Mouse (Mus musculus) lung, postnatal 25 days (tissue): ENCODE measurements around the gene Cxcl14.

Source experiments
- DNase-seq: peaks from one replicate; pipeline ENCODE4 v3.0.0; 2022; ENCODE audit warnings: low spot score

Cxcl14 gene

GRCm38 (mm10) chr13:56295943-56296658, at the start of gene Cxcl14:
TSS of gene Cxcl14 (minus strand) at chr13:56296551.
- DNase-seq = peak; percentile 46

- DNase-seq = no peak
These were observed 48.0 kb upstream of the Cxcl14 start for GRCm38 (mm10) chr13:56344355-56344754.

GRCm38 (mm10) chr13:56342491-56342890, 46.1 kb upstream of the Cxcl14 start:
- DNase-seq = no peak

GRCm38 (mm10) chr13:56340513-56340912, 44.2 kb upstream of the Cxcl14 start:
- DNase-seq = peak; percentile 74

GRCm38 (mm10) chr13:56339816-56340215, 43.5 kb upstream of the Cxcl14 start:
- DNase-seq = no peak

- DNase-seq = no peak
These were observed 40.6 kb upstream of the Cxcl14 start for GRCm38 (mm10) chr13:56336982-56337381.

GRCm38 (mm10) chr13:56334802-56335690, 38.7 kb upstream of the Cxcl14 start:
- no peak for DNase-seq

- no peak for DNase-seq
These were observed 37.9 kb upstream of the Cxcl14 start for GRCm38 (mm10) chr13:56334236-56334635.

GRCm38 (mm10) chr13:56332356-56332755, 36.0 kb upstream of the Cxcl14 start:
- DNase-seq = no peak

- no peak for DNase-seq
These were observed 34.5 kb upstream of the Cxcl14 start for GRCm38 (mm10) chr13:56330603-56331455.

- no peak for DNase-seq
These were observed 33.4 kb upstream of the Cxcl14 start for GRCm38 (mm10) chr13:56329769-56330168.

- DNase-seq = no peak
These were observed 32.8 kb upstream of the Cxcl14 start for GRCm38 (mm10) chr13:56329165-56329564.

- no peak for DNase-seq
These were observed 31.4 kb upstream of the Cxcl14 start for GRCm38 (mm10) chr13:56327779-56328178.

GRCm38 (mm10) chr13:56321635-56322034, 25.3 kb upstream of the Cxcl14 start:
- no peak for DNase-seq

GRCm38 (mm10) chr13:56316930-56317329, 20.6 kb upstream of the Cxcl14 start:
- DNase-seq = no peak

GRCm38 (mm10) chr13:56315201-56315600, 18.9 kb upstream of the Cxcl14 start:
- DNase-seq = no peak

- no peak for DNase-seq
These were observed 8.7 kb upstream of the Cxcl14 start for GRCm38 (mm10) chr13:56305058-56305457.

- DNase-seq = no peak
These were observed 8.1 kb upstream of the Cxcl14 start for GRCm38 (mm10) chr13:56304453-56304852.

GRCm38 (mm10) chr13:56299336-56299735, 3.0 kb upstream of the Cxcl14 start:
- no peak for DNase-seq

- no peak for DNase-seq
These were observed 289 bp upstream of the Cxcl14 start for GRCm38 (mm10) chr13:56296659-56297020.

- no peak for DNase-seq
These were observed 787 bp downstream of the Cxcl14 start for GRCm38 (mm10) chr13:56295586-56295942.

- DNase-seq = no peak
These were observed 1.4 kb downstream of the Cxcl14 start for GRCm38 (mm10) chr13:56294908-56295307.
